Mouse (Mus musculus): Measurements from ENCODE around the gene Calm3.

Gene Calm3

GRCm38 (mm10) chr7:16906889-16907559, 16.9 kb downstream of the Calm3 start:
- Histone ChIP-seq H3K4me3 (replicated peaks; ENCODE audit: low read length) (peak overlapping the region; percentile 67), H3K27me3 (ENCODE audit: insufficient read depth, low read length) (peaks cover 47% of the 10 kb centered on the region), H3K4me1 (replicated peaks; ENCODE audit: low read depth, low read length) (peaks cover 62% of the 10 kb centered on the region), H3K36me3 (ENCODE audit: insufficient read depth, low read length) (no peaks in the 10 kb centered on the region), H3K9me3 (ENCODE audit: low read length) (no peaks in the 10 kb centered on the region)
- no peak for TF ChIP-seq POU5F1 (IDR thresholded peaks at IDR 0.05; ENCODE audit: borderline replicate concordance, low read length)
- no peak for TF ChIP-seq CTCF (conservative IDR thresholded peaks at IDR 0.05; ENCODE audit: low read length)
- TF ChIP-seq NANOG (IDR thresholded peaks at IDR 0.05; ENCODE audit: borderline replicate concordance, low read length) = no peak

- Histone ChIP-seq H3K36me3 (ENCODE audit: insufficient read depth, low read length) (no peaks in the 10 kb centered on the region), H3K4me3 (replicated peaks; ENCODE audit: low read length) (peak within 1 kb of the TSS; percentile 67), H3K4me1 (replicated peaks; ENCODE audit: low read depth, low read length) (peaks cover 69% of the 10 kb centered on the region), H3K9me3 (ENCODE audit: low read length) (no peaks in the 10 kb centered on the region), H3K27me3 (ENCODE audit: insufficient read depth, low read length) (peaks cover 47% of the 10 kb centered on the region)
- no peak for TF ChIP-seq NANOG (IDR thresholded peaks at IDR 0.05; ENCODE audit: borderline replicate concordance, low read length)
These were observed 17.6 kb downstream of the Calm3 start, which contains the start of gene Ptgir for GRCm38 (mm10) chr7:16906281-16906680. TSS of gene Ptgir (plus strand) at chr7:16906490.

GRCm38 (mm10) chr7:16905491-16906021, 18.4 kb downstream of the Calm3 start:
- Histone ChIP-seq H3K9me3 (ENCODE audit: low read length) (no peaks in the 10 kb centered on the region), H3K27me3 (ENCODE audit: insufficient read depth, low read length) (peaks cover 47% of the 10 kb centered on the region), H3K4me1 (replicated peaks; ENCODE audit: low read depth, low read length) (peaks cover 76% of the 10 kb centered on the region), H3K36me3 (ENCODE audit: insufficient read depth, low read length) (no peaks in the 10 kb centered on the region), H3K4me3 (replicated peaks; ENCODE audit: low read length) (no peak overlapping the region)
- TF ChIP-seq CTCF (conservative IDR thresholded peaks at IDR 0.05; ENCODE audit: low read length) (no peak), NANOG (IDR thresholded peaks at IDR 0.05; ENCODE audit: borderline replicate concordance, low read length) (no peak), POU5F1 (IDR thresholded peaks at IDR 0.05; ENCODE audit: borderline replicate concordance, low read length) (no peak)

- Histone ChIP-seq H3K9me3 (ENCODE audit: low read length) (no peaks in the 10 kb centered on the region), H3K27me3 (ENCODE audit: insufficient read depth, low read length) (peaks cover 37% of the 10 kb centered on the region), H3K4me3 (replicated peaks; ENCODE audit: low read length) (no peak overlapping the region), H3K4me1 (replicated peaks; ENCODE audit: low read depth, low read length) (peaks cover 80% of the 10 kb centered on the region), H3K36me3 (ENCODE audit: insufficient read depth, low read length) (no peaks in the 10 kb centered on the region)
- TF ChIP-seq NANOG (IDR thresholded peaks at IDR 0.05; ENCODE audit: borderline replicate concordance, low read length) (no peak), POU5F1 (IDR thresholded peaks at IDR 0.05; ENCODE audit: borderline replicate concordance, low read length) (no peak), CTCF (conservative IDR thresholded peaks at IDR 0.05; ENCODE audit: low read length) (no peak)
These were observed 19.7 kb downstream of the Calm3 start for GRCm38 (mm10) chr7:16904120-16904675.

GRCm38 (mm10) chr7:16903439-16903955, 20.4 kb downstream of the Calm3 start:
- peaks cover 30% of the 10 kb centered on the region for H3K27me3 ChIP-seq (ENCODE audit: insufficient read depth, low read length)
- TF ChIP-seq POU5F1 (IDR thresholded peaks at IDR 0.05; ENCODE audit: borderline replicate concordance, low read length) = no peak
- TF ChIP-seq CTCF (conservative IDR thresholded peaks at IDR 0.05; ENCODE audit: low read length) = no peak
- TF ChIP-seq NANOG (IDR thresholded peaks at IDR 0.05; ENCODE audit: borderline replicate concordance, low read length) = no peak
- H3K4me3 ChIP-seq (replicated peaks; ENCODE audit: low read length) = no peak overlapping the region

GRCm38 (mm10) chr7:16900526-16900925, 23.4 kb downstream of the Calm3 start:
- TF ChIP-seq POU5F1 (IDR thresholded peaks at IDR 0.05; ENCODE audit: borderline replicate concordance, low read length) (no peak), NANOG (IDR thresholded peaks at IDR 0.05; ENCODE audit: borderline replicate concordance, low read length) (no peak), CTCF (conservative IDR thresholded peaks at IDR 0.05; ENCODE audit: low read length) (no peak)
- H3K4me3 ChIP-seq (replicated peaks; ENCODE audit: low read length) = no peak overlapping the region
- H3K27me3 ChIP-seq (ENCODE audit: insufficient read depth, low read length) = peaks cover 11% of the 10 kb centered on the region; the same call in 1 of the 2 replicates
- peaks cover 50% of the 10 kb centered on the region for H3K4me1 ChIP-seq (replicated peaks; ENCODE audit: low read depth, low read length)
- H3K9me3 ChIP-seq (ENCODE audit: low read length) = no peaks in the 10 kb centered on the region
- H3K36me3 ChIP-seq (ENCODE audit: insufficient read depth, low read length) = no peaks in the 10 kb centered on the region

More at GRCm38 (mm10) chr7:16903439-16903955, 20.4 kb downstream of the Calm3 start:
- H3K9me3 ChIP-seq (ENCODE audit: low read length) = no peaks in the 10 kb centered on the region
- peaks cover 76% of the 10 kb centered on the region for H3K4me1 ChIP-seq (replicated peaks; ENCODE audit: low read depth, low read length)
- no peaks in the 10 kb centered on the region for H3K36me3 ChIP-seq (ENCODE audit: insufficient read depth, low read length)

GRCm38 (mm10) chr7:16895511-16895910, 28.4 kb downstream of the Calm3 start:
- Histone ChIP-seq H3K27me3 (ENCODE audit: insufficient read depth, low read length) (peaks cover 32% of the 10 kb centered on the region), H3K9me3 (ENCODE audit: low read length) (no peaks in the 10 kb centered on the region), H3K4me3 (replicated peaks; ENCODE audit: low read length) (peak overlapping the region; percentile 39; the same call in 1 of the 2 replicates), H3K36me3 (ENCODE audit: insufficient read depth, low read length) (no peaks in the 10 kb centered on the region), H3K4me1 (replicated peaks; ENCODE audit: low read depth, low read length) (peaks cover 53% of the 10 kb centered on the region)
- no peak for TF ChIP-seq NANOG (IDR thresholded peaks at IDR 0.05; ENCODE audit: borderline replicate concordance, low read length)
- TF ChIP-seq POU5F1 (IDR thresholded peaks at IDR 0.05; ENCODE audit: borderline replicate concordance, low read length) = no peak
- TF ChIP-seq CTCF (conservative IDR thresholded peaks at IDR 0.05; ENCODE audit: low read length) = no peak

- H3K27me3 ChIP-seq (ENCODE audit: insufficient read depth, low read length) = peaks cover 32% of the 10 kb centered on the region
These were observed 28.9 kb downstream of the Calm3 start for GRCm38 (mm10) chr7:16895000-16895399.

More at GRCm38 (mm10) chr7:16895000-16895399, 28.9 kb downstream of the Calm3 start:
- Histone ChIP-seq H3K9me3 (ENCODE audit: low read length) (no peaks in the 10 kb centered on the region), H3K4me1 (replicated peaks; ENCODE audit: low read depth, low read length) (peaks cover 53% of the 10 kb centered on the region), H3K4me3 (replicated peaks; ENCODE audit: low read length) (peak overlapping the region; percentile 61), H3K36me3 (ENCODE audit: insufficient read depth, low read length) (no peaks in the 10 kb centered on the region)
- TF ChIP-seq NANOG (IDR thresholded peaks at IDR 0.05; ENCODE audit: borderline replicate concordance, low read length) = no peak
- TF ChIP-seq CTCF (conservative IDR thresholded peaks at IDR 0.05; ENCODE audit: low read length) = peak; percentile 60

All from E14TG2a.4 (cell line).